Mouse (Mus musculus): ENCODE measurements around the gene Hoxa7.

Gene Hoxa7

DNA sequence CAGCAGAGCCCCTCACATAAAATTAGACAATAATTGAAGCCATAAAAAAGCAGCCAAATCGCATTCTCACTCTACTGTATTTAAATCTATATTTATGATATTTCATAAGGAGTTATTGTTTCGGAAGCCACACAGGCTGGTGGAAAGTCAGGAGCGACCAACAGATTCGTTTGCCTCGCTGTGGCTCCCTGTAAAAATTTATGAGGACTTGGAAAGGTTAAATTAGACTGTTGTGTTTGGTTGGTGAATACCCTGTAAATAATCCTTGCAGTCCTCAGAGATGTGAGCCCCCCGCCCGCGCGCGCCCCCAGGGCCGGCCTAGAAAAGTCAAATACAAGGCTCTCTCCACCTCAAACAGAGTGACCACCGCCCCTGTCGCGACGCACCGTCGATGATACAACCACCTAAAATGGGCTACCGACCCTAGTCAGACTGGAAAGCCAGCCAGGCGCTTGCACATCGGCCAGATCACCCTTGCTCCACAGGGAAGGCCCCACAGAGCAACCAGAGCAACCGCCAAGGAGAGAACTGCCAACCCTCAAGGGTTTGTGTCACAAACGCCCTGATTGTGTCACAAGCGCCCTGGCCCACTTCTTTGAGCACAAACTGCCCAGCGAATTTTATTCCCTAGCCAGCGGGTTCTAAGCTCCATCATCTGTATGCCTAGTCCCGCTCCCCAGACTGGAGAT, 5.1 kb upstream of the Hoxa7 start:
- DNase-seq (ENCODE audit: low read depth, low spot score): no peak

DNA sequence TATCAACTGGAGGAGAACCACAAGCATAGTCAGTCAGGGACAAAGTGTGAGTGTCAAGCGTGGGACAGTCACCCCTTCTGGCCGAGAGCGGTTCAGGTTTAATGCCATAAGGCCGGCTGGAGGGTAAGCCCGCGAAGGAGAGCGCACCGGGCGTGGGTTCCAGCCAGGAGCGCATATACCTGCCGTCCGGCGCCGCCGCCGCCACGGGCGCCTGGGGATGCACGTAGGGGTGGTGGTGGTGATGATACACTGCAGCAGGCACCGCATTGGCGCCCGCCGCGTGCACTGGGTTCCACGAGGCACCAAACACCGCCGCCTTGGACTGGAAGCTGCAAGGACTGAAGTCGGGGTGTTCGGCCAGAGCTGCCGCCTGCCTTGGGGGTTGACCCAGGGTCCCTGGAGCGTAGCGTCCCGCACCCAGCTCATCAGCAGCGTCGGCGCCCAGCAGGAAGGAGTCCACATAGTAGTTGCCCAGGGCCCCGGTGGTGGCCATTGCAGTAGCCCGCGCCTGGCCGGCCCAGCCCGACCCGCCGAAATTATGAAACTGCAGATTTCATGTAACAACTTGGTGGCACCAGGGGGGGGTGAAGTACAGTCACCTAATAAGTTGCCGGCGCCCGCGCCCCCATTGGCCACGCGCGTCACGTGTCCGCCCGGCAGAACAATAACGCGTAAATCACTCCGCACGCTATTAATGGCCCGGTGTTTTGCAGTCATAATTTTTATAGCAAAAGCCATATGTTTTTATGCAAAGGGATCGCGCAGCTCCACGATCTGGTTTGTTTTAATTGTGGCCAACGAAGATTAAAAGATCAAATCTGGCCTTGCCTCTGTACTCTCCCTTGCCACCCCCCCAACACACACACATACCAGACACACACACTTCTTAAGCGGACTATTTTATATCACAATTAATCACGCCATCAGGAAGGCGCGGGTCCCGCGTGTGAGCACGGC, 4.2 kb upstream of the Hoxa7 start:
- DNase-seq (ENCODE audit: low read depth, low spot score): no peak

- no peak for DNase-seq (ENCODE audit: low read depth, low spot score)
Measured at GRCm38 (mm10) chr6:52224895-52225611, 3.4 kb upstream of the Hoxa7 start.

DNA sequence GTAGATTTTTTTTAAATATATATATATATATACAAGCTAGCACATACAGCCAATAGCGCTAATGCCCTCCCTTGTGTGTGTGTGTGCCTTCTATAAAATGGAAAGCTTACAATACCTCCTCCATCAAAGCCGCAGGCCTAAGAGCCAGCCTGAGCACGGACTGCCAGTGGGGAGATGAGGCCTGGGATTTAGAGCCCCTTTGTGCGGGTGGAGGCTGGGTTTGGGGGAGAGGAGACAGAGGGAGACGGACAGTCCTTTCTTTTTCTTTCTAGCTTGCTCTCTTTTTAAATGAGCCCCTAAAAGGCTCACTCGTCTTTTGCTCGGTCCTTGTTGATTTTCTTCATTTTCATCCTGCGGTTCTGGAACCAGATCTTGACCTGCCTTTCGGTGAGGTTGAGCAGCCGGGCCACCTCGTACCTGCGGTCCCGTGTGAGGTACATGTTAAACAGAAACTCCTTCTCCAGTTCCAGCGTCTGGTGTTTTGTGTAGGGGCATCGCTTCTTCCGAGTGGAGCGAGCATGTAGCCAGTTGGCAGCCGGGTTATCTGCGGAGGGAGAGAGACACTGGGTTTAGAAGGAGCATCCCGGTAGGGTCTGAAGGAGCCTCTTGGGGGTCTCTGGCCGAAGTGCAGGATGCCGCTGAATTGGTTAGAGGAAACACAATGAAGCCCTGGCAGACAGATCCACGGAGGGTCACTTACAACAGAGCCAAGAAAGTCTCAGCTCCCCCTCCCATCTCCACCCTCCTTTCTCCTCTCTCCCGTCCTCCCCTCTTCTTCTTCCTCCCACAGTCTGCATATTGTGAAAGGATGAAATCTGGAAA, 2.5 kb upstream of the Hoxa7 start:
- no peak for DNase-seq (ENCODE audit: low read depth, low spot score)

DNA sequence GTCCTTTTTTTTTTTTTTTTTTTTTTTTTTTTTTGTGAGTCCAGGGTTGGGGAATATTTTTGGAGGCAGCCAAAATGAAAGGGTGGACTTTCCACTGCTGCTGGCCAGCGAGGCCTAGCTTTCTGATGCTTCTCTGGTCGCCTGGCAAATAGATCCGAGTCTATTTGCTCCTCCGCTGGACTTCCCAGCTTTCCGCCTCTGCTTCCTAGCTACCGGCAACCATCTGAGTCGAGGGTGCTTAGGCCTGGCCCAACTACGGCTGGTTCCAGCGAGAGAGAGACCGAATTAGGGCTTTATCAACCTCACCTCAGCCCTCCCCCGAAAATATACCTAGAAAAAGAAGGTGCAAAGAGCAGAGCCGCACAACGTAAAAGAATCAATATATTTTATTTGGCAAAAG, 1.1 kb upstream of the Hoxa7 start:
- no peak for DNase-seq (ENCODE audit: low read depth, low spot score)

GRCm38 (mm10) chr6:52221993-52222685, 485 bp upstream of the Hoxa7 start:
- DNase-seq (ENCODE audit: low read depth, low spot score): no peak

- DNase-seq (ENCODE audit: low read depth, low spot score): no peak
Measured at GRCm38 (mm10) chr6:52220865-52221310, 766 bp downstream of the Hoxa7 start.

- DNase-seq (ENCODE audit: low read depth, low spot score): no peak
Measured at GRCm38 (mm10) chr6:52220003-52220864, 1.4 kb downstream of the Hoxa7 start.

GRCm38 (mm10) chr6:52219234-52219942, 2.3 kb downstream of the Hoxa7 start:
- no peak for DNase-seq (ENCODE audit: low read depth, low spot score)

DNA sequence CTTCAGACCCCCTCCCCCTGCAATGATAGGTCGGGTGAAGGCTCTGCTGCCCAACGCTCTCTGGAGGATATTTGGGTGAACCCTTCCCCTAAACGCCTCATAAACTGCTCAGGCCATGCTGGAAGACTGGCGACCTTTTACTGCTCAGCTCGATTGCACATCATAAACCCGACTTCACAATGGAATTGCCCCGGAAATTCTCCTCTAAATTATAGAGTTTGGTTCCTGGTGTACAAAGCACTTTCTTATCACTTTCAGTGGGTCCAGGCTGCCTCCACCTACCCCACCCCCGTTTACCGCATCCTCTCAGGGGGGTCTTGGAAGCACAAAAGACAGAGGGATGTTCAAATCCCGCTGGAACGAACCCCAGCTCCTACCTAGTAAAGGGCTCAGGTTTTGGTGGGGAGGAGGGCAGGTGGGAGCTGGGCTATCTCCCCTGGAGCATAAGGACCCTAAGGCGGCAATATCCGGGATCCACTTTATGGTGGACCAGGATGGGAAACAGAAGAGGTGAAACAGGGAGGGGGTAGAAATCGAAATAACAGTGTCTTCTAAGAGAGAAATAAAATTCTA, 2.9 kb downstream of the Hoxa7 start:
- no peak for DNase-seq (ENCODE audit: low read depth, low spot score)

GRCm38 (mm10) chr6:52217895-52218642, 3.6 kb downstream of the Hoxa7 start:
- no peak for DNase-seq (ENCODE audit: low read depth, low spot score)

- DNase-seq (ENCODE audit: low read depth, low spot score): no peak
Measured at GRCm38 (mm10) chr6:52217459-52217768, 4.2 kb downstream of the Hoxa7 start.

DNA sequence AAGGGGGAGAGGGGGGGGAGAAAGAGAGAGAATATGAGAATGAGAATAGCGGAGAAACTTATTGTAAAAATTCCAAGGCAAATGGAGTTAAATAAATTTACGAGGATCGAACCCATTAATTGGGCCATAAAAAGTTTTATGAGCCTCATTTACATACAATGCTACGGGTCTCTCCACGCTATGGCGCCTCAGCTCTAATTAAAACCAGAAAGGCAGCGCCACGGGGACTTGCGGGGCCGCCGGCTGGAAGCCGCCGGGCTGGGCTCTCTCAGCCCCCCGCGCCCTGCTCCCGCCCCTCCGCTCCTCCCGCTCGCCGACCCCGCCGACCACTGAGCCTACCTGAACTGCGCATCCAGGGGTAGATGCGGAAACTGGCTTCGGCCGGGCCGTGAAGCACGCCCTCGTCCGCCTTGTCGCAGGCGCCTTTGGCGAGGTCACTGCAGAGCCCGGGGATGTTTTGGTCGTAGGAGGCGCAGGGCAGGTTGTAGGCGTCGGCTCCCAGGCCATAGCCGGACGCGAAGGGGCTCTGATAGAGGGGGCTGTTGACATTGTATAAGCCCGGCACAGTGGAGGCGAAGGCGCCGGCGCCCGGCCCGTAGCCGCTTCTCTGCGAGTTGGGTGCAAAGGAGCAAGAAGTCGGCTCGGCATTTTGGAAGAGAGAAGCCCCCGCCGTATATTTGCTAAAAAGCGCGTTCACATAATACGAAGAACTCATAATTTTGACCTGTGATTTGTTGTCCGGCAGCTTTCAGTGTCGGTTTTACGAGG, 4.8 kb downstream of the Hoxa7 start:
- DNase-seq (ENCODE audit: low read depth, low spot score): no peak

- DNase-seq (ENCODE audit: low read depth, low spot score): no peak
Measured at GRCm38 (mm10) chr6:52215771-52216535, 5.7 kb downstream of the Hoxa7 start.

DNA sequence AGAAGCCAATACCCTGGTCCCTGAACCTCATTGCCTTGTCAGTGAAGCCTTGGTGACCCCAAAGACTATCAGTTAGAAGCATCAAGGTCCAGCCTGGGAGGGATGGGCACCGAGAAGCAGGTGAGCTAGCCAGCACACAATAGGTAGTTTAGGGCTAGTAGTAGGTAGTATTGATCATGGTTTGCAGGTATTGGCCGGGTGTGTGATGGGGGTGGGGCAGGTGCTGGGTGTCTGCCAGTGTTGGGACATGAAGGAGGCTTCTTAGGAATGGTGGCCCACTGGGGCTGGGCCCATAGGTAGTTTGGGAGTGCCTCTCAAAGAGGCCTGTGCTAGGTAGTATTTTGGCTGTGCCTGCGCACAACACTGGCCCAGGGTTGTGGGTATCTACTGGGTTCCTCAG, 6.6 kb downstream of the Hoxa7 start:
- DNase-seq (ENCODE audit: low read depth, low spot score): no peak

- DNase-seq (ENCODE audit: low read depth, low spot score): no peak
Measured at GRCm38 (mm10) chr6:52214271-52214670, 7.4 kb downstream of the Hoxa7 start.
